Mouse (Mus musculus) ES-Bruce4 (cell line): ENCODE data around the gene Hes6. TPM values are rescaled to one million over a fixed set of nuclear protein-coding genes. Genes with fewer than 3 reads are reported as not detected.

Experiments
- H3K27ac ChIP-seq: 2 replicates; pipeline ENCODE4 v1.5.1; 2012; ENCODE audit warnings: low read length, inconsistent platforms; ENCODE audit not compliant: insufficient read depth
- H3K27me3 ChIP-seq: 2 replicates; pipeline ENCODE4 v1.6.1; 2012; ENCODE audit warnings: mild to moderate bottlenecking, low read length, inconsistent platforms; ENCODE audit not compliant: control insufficient read depth, poor library complexity, insufficient read depth, severe bottlenecking
- H3K36me3 ChIP-seq: 2 replicates; pipeline ENCODE4 v1.6.1; 2012; ENCODE audit warnings: inconsistent platforms, mild to moderate bottlenecking, low read length, moderate library complexity; ENCODE audit not compliant: control insufficient read depth, poor library complexity, insufficient read depth, severe bottlenecking
- H3K4me1 ChIP-seq: one replicate; pipeline ENCODE4 v1.8.1; 2011; ENCODE audit warnings: low read length; ENCODE audit not compliant: control insufficient read depth, insufficient read depth
- H3K4me3 ChIP-seq: 2 replicates; pipeline ENCODE4 v1.5.1; 2011; ENCODE audit warnings: low read depth, mild to moderate bottlenecking, low read length
- H3K9ac ChIP-seq: 2 replicates; pipeline ENCODE4 v1.6.1; 2012; ENCODE audit warnings: low read depth, mild to moderate bottlenecking, inconsistent platforms; ENCODE audit not compliant: poor library complexity, severe bottlenecking
- H3K9me3 ChIP-seq: replicated peaks from 2 replicates; pipeline ENCODE4 v1.6.1; 2012; ENCODE audit warnings: mild to moderate bottlenecking, low read length, inconsistent platforms; ENCODE audit not compliant: control insufficient read depth, poor library complexity, insufficient read depth, severe bottlenecking
- CTCF ChIP-seq: IDR thresholded peaks from one replicate; pipeline ENCODE4 v1.8.1; 2011; ENCODE audit warnings: low read depth, low read length
- EP300 ChIP-seq: IDR thresholded peaks from 2 replicates; pipeline ENCODE4 v1.6.1; 2011; ENCODE audit warnings: low read depth, low read length; ENCODE audit not compliant: insufficient read depth
- POLR2A ChIP-seq: IDR thresholded peaks from one replicate; pipeline ENCODE4 v1.8.1; 2011; ENCODE audit warnings: low read length; ENCODE audit not compliant: insufficient read depth
- polyA plus RNA-seq: library from polyadenylated mRNA; stranded (reverse); fragments of >200 nt; gene quantifications from 2 replicates; pipeline ENCODE4 v1.2.4, GENCODE M21; 2011; ENCODE audit warnings: low read depth; ENCODE audit not compliant: missing spikeins, insufficient read depth, insufficient read length

Gene Hes6
- polyA plus RNA-seq, 1 experiment: 13.0 TPM

DNA sequence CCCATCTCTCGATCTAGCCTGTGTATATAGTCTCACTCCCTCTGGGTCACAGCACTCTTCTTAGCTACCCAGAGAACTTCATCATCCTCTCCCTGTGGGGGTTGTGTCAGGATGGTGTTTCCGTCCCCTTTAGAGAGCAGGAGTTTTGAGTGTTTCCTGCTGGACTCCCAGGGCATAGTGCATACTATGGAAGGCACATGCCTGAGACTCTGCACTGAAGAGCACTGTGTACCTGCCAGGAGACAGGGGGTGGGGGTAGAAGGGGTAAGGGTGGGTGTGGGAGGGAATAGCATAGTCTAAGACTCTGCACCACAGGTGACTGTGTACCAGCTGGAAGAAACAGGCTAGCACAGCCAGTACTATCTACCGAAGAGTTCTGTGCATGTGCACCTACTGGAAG is 40.5 kb upstream of the Hes6 start:
- H3K9me3 ChIP-seq: no peaks in the 10 kb centered on the region
- H3K4me3 ChIP-seq: no peak overlapping the region
- no peak overlapping the region for H3K9ac ChIP-seq
- H3K27me3 ChIP-seq: no peaks in the 10 kb centered on the region
- no peaks in the 10 kb centered on the region for H3K36me3 ChIP-seq
- no peaks in the 10 kb centered on the region for H3K4me1 ChIP-seq
- TF ChIP-seq CTCF: no peak
- TF ChIP-seq EP300: no peak
- no peak for TF ChIP-seq POLR2A
- no peak overlapping the region for H3K27ac ChIP-seq

DNA sequence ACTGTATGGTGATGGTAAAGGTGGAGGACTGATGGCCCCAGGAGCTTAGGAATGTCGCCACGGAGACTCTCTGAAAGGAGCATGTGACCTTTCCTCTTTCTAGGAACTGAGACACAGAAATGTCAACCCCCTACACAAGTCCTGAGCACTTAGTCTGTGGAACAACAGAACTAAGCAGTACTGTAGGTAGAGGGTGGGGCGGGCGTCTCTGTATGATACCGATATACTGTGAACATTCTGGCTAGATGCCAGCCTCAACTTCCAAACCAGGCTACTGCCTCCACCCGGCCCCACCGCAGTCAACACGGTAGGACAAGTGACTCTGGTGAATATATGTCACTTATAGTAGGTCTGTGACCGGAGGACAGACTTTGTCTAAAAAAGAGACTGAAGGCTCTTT is 40.1 kb upstream of the Hes6 start:
- no peak overlapping the region for H3K9ac ChIP-seq
- no peaks in the 10 kb centered on the region for H3K27me3 ChIP-seq
- TF ChIP-seq EP300 (no peak), CTCF (no peak), POLR2A (no peak)
- no peaks in the 10 kb centered on the region for H3K36me3 ChIP-seq
- no peak overlapping the region for H3K27ac ChIP-seq
- H3K4me1 ChIP-seq: no peaks in the 10 kb centered on the region
- H3K9me3 ChIP-seq: no peaks in the 10 kb centered on the region
- no peak overlapping the region for H3K4me3 ChIP-seq

DNA sequence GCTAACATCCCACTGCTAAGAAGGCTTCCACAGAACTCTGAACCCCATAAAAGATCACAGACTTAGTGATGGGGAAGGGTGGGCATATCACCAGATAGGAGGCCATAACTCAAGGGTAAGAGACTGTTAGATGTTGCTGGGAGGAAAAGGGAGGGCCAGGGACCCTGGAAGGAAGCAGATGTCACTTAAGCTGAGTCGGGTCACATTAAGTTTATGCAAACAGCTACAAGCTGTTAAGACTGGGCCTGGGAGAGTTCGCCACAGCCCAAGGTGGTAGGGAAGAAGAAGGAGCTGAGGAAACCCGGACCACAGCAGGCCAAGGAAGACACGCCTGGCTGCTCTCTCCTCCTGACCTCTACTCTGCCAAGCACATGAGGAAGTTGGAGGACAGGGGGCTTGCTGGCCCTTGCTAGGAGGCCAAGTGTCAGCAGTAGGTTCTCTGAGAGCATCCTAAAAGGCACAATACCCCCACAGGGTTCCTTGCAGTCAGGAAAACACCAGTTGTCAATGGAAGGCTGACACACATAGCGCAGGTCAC is 37.8 kb upstream of the Hes6 start:
- no peak overlapping the region for H3K27ac ChIP-seq
- no peaks in the 10 kb centered on the region for H3K4me1 ChIP-seq
- no peak overlapping the region for H3K9ac ChIP-seq
- no peaks in the 10 kb centered on the region for H3K9me3 ChIP-seq
- TF ChIP-seq EP300: no peak
- TF ChIP-seq CTCF: no peak
- no peak for TF ChIP-seq POLR2A
- H3K4me3 ChIP-seq: no peak overlapping the region
- H3K36me3 ChIP-seq: no peaks in the 10 kb centered on the region
- H3K27me3 ChIP-seq: no peaks in the 10 kb centered on the region

DNA sequence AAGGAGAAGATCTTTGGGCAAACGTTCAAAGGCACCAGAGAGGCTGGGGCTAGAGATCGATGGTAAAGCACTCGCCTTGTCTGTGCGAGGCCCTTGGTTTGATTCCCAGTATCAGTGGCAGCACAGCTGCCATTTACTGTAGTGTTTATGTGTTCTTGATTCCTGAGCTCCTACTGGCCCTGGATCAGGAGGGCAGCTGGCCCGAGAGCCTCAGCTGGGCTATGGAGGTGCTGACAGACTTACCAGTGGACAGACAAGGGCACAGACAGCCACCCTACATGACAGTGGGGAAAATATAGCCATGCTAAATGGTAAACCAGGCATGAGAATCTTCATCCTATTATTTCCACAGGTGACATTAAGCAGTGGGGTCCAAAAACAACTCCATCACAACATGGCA is 37.0 kb upstream of the Hes6 start:
- no peak for TF ChIP-seq EP300
- Histone ChIP-seq H3K4me3 (no peak overlapping the region), H3K9ac (no peak overlapping the region), H3K27ac (no peak overlapping the region), H3K27me3 (no peaks in the 10 kb centered on the region), H3K9me3 (no peaks in the 10 kb centered on the region), H3K4me1 (no peaks in the 10 kb centered on the region), H3K36me3 (no peaks in the 10 kb centered on the region)

DNA sequence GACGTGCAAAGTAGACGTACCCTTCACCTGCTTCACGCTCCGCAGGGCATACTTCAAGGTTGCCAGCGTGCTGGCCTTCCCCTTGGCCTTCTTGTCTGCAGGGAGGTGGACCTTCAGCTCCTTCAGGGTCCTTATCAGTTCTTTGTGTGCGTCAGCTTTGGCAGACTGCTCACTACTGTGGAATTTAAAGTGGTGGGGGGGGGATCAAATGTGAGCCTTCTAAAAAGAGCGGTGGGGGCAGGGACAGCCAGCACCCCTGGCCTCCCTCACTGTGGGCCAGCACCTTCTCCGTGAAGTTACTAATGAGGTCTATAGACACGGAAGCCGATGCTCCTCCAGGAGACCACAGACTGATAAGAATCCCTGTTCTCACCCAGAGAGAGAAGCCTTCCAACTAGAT is 34.9 kb upstream of the Hes6 start:
- H3K4me1 ChIP-seq: no peaks in the 10 kb centered on the region
- H3K9ac ChIP-seq: no peak overlapping the region
- no peak overlapping the region for H3K4me3 ChIP-seq
- no peak for TF ChIP-seq EP300
- no peak for TF ChIP-seq CTCF
- TF ChIP-seq POLR2A: no peak
- no peaks in the 10 kb centered on the region for H3K9me3 ChIP-seq
- no peak overlapping the region for H3K27ac ChIP-seq
- H3K27me3 ChIP-seq: no peaks in the 10 kb centered on the region
- no peaks in the 10 kb centered on the region for H3K36me3 ChIP-seq

DNA sequence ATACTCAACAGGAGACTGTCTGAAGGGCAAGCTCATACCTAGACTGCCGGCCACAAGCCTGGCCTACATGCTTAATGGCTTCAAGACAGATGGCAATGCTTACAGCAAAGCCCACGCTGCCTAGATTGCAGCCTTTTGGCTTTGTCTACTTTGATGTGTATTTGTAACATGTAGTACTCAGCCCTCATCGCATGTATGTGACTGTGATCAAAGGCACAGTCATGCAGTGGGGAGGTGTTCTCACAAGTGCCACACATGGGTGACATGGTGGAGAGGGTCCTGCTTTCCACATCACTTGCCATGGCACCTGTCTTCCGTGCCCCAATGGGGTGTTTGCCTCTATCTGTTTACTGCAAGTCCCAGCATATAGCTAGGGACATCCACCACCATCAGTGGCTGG is 32.7 kb upstream of the Hes6 start:
- no peaks in the 10 kb centered on the region for H3K9me3 ChIP-seq
- TF ChIP-seq POLR2A: no peak
- TF ChIP-seq EP300: no peak
- TF ChIP-seq CTCF: no peak
- no peaks in the 10 kb centered on the region for H3K27me3 ChIP-seq
- no peak overlapping the region for H3K4me3 ChIP-seq
- H3K27ac ChIP-seq: no peak overlapping the region
- H3K4me1 ChIP-seq: no peaks in the 10 kb centered on the region
- no peak overlapping the region for H3K9ac ChIP-seq
- no peaks in the 10 kb centered on the region for H3K36me3 ChIP-seq
